Mouse (Mus musculus): ENCODE data around the gene Il2rb. TPM values are rescaled to one million over a fixed set of nuclear protein-coding genes. Genes with fewer than 3 reads are reported as not detected.

The Il2rb gene
- total RNA-seq (2021), result 1 to 10 TPM in 1 of 2 experiments, under 1 TPM in 1; 0.55 to 2.4 TPM
- long read RNA-seq, experiment 1, result 0 reads
- long read RNA-seq, experiment 2, result 0 reads

GRCm38 (mm10) chr15:78494968-78495406 is at the start of gene Il2rb:
TSS of gene Il2rb (minus strand) at chr15:78495271.
- no peak for DNase-seq

- no peak for DNase-seq
Observed at GRCm38 (mm10) chr15:78544561-78545001, 49.5 kb upstream of the Il2rb start, which contains the start of gene Sstr3. TSS of gene Sstr3 (minus strand) at chr15:78544685.

GRCm38 (mm10) chr15:78544041-78544440 is 49.0 kb upstream of the Il2rb start:
- no peak for DNase-seq

- DNase-seq, result no peak
Observed at GRCm38 (mm10) chr15:78542767-78543303, 47.8 kb upstream of the Il2rb start.

GRCm38 (mm10) chr15:78542098-78542766 is 47.2 kb upstream of the Il2rb start:
- no peak for DNase-seq

- DNase-seq, result peak; percentile 31 to 48
Observed at GRCm38 (mm10) chr15:78541606-78542005, 46.5 kb upstream of the Il2rb start.

GRCm38 (mm10) chr15:78541036-78541435 is 46.0 kb upstream of the Il2rb start:
- no peak for DNase-seq

GRCm38 (mm10) chr15:78535723-78536421 is 40.8 kb upstream of the Il2rb start:
- DNase-seq, result no peak

GRCm38 (mm10) chr15:78533346-78533835 is 38.3 kb upstream of the Il2rb start:
- DNase-seq, result no peak

GRCm38 (mm10) chr15:78532566-78533345 is 37.7 kb upstream of the Il2rb start:
- DNase-seq, result no peak

- peak; percentile 98 to 100 for DNase-seq
Observed at GRCm38 (mm10) chr15:78531901-78532469, 36.9 kb upstream of the Il2rb start.

GRCm38 (mm10) chr15:78531451-78531720 is 36.3 kb upstream of the Il2rb start:
- no peak for DNase-seq

- DNase-seq, result peak; percentile 83 to 90
Observed at GRCm38 (mm10) chr15:78530671-78531450, 35.8 kb upstream of the Il2rb start, which contains the start of gene C1qtnf6. TSS of gene C1qtnf6 (minus strand) at chr15:78531416.

- DNase-seq, result peak in 1 of 2 experiments; percentile 44
Observed at GRCm38 (mm10) chr15:78530141-78530540, 35.1 kb upstream of the Il2rb start.

GRCm38 (mm10) chr15:78529428-78529990 is 34.4 kb upstream of the Il2rb start:
- DNase-seq, result peak; percentile 87 to 88

GRCm38 (mm10) chr15:78528726-78529411 is 33.8 kb upstream of the Il2rb start:
- peak; percentile 71 to 85 for DNase-seq

- peak; percentile 74 to 76 for DNase-seq
Observed at GRCm38 (mm10) chr15:78527973-78528372, 32.9 kb upstream of the Il2rb start.

- DNase-seq, result no peak
Observed at GRCm38 (mm10) chr15:78524163-78524562, 29.1 kb upstream of the Il2rb start.

GRCm38 (mm10) chr15:78521892-78522291 is 26.8 kb upstream of the Il2rb start:
- DNase-seq, result no peak

GRCm38 (mm10) chr15:78521331-78521730 is 26.3 kb upstream of the Il2rb start:
- peak in 1 of 2 experiments; percentile 30 for DNase-seq
